Mouse (Mus musculus) liver, embryonic 16.5 days (tissue): ENCODE measurements at regions not wholly inside any gene's neighbourhood (a gene's known extent, or its start where the extent isn't known, plus 50 kb on each side); places are given as distances from the start of the nearest gene placed in this dataset.
"Not testable (repeated sequence)": the region's sequence is repeated elsewhere in the genome, so short reads cannot be mapped to it uniquely, and the experiment has no call there.

Experiments
- ATAC-seq: fragments of 200-750 bp; cut with Nextera tagmentation; 2 replicates; pipeline ENCODE4 v1.8.0; 2017; ENCODE audit warnings: low read depth, mild to moderate bottlenecking, moderate number of reproducible peaks, moderate library complexity
- H3K27ac ChIP-seq: fragments of 300-500 bp; sonication (generic); 2 replicates; pipeline ENCODE4 v1.5.1; 2014; ENCODE audit warnings: mild to moderate bottlenecking, low read length
- H3K27me3 ChIP-seq: fragments of 300-500 bp; sonication (generic); 2 replicates; pipeline ENCODE4 v1.6.1; 2014; ENCODE audit warnings: low read depth, low read length, mixed read lengths; ENCODE audit not compliant: control insufficient read depth, insufficient read depth
- H3K36me3 ChIP-seq: fragments of 300-500 bp; sonication (generic); 2 replicates; pipeline ENCODE4 v1.6.1; 2014; ENCODE audit warnings: mild to moderate bottlenecking; ENCODE audit not compliant: control insufficient read depth, insufficient read depth
- H3K4me1 ChIP-seq: fragments of 300-500 bp; sonication (generic); 2 replicates; pipeline ENCODE4 v1.6.1; 2014; ENCODE audit warnings: low read depth, low read length, mixed read lengths; ENCODE audit not compliant: control insufficient read depth
- H3K4me2 ChIP-seq: fragments of 300-500 bp; sonication (generic); 2 replicates; pipeline ENCODE4 v1.6.1; 2014; ENCODE audit warnings: low read depth, low read length, mixed read lengths
- H3K4me3 ChIP-seq: fragments of 300-500 bp; sonication (generic); 2 replicates; pipeline ENCODE4 v1.5.1; 2014; ENCODE audit warnings: low read depth, mild to moderate bottlenecking, low read length
- H3K9ac ChIP-seq: fragments of 300-500 bp; sonication (generic); 2 replicates; pipeline ENCODE4 v1.6.1; 2014; ENCODE audit warnings: low read depth, low read length
- H3K9me3 ChIP-seq: fragments of 300-500 bp; sonication (generic); replicated peaks from 2 replicates; pipeline ENCODE4 v1.6.1; 2016; ENCODE audit warnings: low read length; ENCODE audit not compliant: control insufficient read depth
- WGBS: fragments of 180-500 bp; shearing (Covaris S2); extraction: QIAGEN DNeasy Blood & Tissue Kit; methylation state at CpG from one replicate; pipeline ENCODE4 v1.1.7; 2014; ENCODE audit not compliant: insufficient replicate concordance; 5-methylcytosine and 5-hydroxymethylcytosine counted together

DNA sequence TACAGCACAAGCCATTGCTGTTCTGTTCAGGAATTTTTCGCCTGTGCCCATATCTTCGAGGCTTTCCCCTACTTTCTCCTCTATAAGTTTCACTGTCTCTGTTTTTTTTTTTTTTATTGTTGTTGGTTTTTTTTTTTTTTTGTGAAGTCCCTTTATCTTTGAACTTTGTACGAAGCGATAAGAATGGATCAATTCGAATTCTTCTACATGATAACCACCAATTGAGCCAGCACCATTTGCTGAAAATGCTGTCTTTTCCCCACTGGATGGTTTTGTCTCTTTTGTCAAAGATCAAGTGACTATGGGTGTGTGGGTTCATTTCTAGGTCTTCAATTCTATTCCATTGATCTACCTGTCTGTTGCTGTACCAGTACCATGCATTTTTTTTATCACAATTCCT is 244.6 kb downstream of the Bcl11a start:
- WGBS = 67% methylated on average over 5 of the region's 5 CpGs
- ATAC-seq = not testable (repeated sequence)

GRCm38 (mm10) chr11:24328481-24328880 is 250.6 kb downstream of the Bcl11a start:
- WGBS = 35% methylated on average over 4 of the region's 4 CpGs
- no peak for ATAC-seq
- no peak overlapping the region for H3K4me3 ChIP-seq
- H3K4me2 ChIP-seq = no peak overlapping the region
- no peaks in the 10 kb centered on the region for H3K9me3 ChIP-seq
- H3K27me3 ChIP-seq = no peaks in the 10 kb centered on the region
- H3K27ac ChIP-seq = no peak overlapping the region
- no peaks in the 10 kb centered on the region for H3K4me1 ChIP-seq
- no peaks in the 10 kb centered on the region for H3K36me3 ChIP-seq
- no peak overlapping the region for H3K9ac ChIP-seq

More for the DNA sequence above, 244.6 kb downstream of the Bcl11a start:
- not testable (repeated sequence) for H3K9me3 ChIP-seq, H3K27me3 ChIP-seq, H3K36me3 ChIP-seq, H3K9ac ChIP-seq, H3K4me1 ChIP-seq, H3K4me2 ChIP-seq, H3K27ac ChIP-seq, H3K4me3 ChIP-seq

GRCm38 (mm10) chr11:24330366-24331124 is 252.7 kb downstream of the Bcl11a start:
- WGBS = 68% methylated on average over 10 of the region's 10 CpGs
- no peak for ATAC-seq

DNA sequence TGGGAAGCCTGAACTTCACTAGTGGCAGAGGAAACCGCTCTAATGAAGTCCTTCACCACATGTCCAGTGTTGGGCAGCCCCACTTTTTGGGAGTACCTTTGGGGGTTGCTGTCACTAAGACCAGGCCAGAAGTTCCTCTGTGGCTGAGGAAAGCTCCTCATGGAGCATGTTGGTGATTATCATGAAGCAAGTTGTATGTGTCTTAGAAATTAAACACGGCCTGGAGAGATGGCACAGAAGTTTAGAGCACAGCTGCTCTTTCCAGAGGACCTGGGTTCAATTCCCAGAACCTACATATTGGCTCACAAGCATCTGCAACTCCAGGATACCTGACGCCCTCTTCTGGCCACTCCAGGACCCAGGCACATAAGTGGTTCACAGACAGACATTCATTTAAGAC is 254.4 kb downstream of the Bcl11a start:
- ATAC-seq = no peak
- 63% methylated on average over 3 of the region's 3 CpGs for WGBS
- H3K9me3 ChIP-seq = no peaks in the 10 kb centered on the region
- no peaks in the 10 kb centered on the region for H3K4me1 ChIP-seq
- H3K27me3 ChIP-seq = no peaks in the 10 kb centered on the region
- no peak overlapping the region for H3K9ac ChIP-seq
- H3K36me3 ChIP-seq = no peaks in the 10 kb centered on the region
- no peak overlapping the region for H3K4me2 ChIP-seq
- H3K27ac ChIP-seq = no peak overlapping the region
- no peak overlapping the region for H3K4me3 ChIP-seq

More at GRCm38 (mm10) chr11:24330366-24331124, 252.7 kb downstream of the Bcl11a start:
- Histone ChIP-seq H3K4me2 (no peak overlapping the region), H3K4me1 (no peaks in the 10 kb centered on the region), H3K36me3 (no peaks in the 10 kb centered on the region), H3K4me3 (no peak overlapping the region), H3K27me3 (no peaks in the 10 kb centered on the region), H3K9me3 (no peaks in the 10 kb centered on the region), H3K27ac (no peak overlapping the region), H3K9ac (no peak overlapping the region)

- ATAC-seq = no peak
- Histone ChIP-seq H3K4me1 (no peaks in the 10 kb centered on the region), H3K9ac (no peak overlapping the region), H3K27ac (no peak overlapping the region), H3K4me2 (no peak overlapping the region), H3K36me3 (no peaks in the 10 kb centered on the region), H3K4me3 (no peak overlapping the region), H3K27me3 (no peaks in the 10 kb centered on the region), H3K9me3 (no peaks in the 10 kb centered on the region)
- WGBS = 67% methylated on average over 6 of the region's 6 CpGs
Measured at GRCm38 (mm10) chr11:24333111-24333510, 255.3 kb downstream of the Bcl11a start.

GRCm38 (mm10) chr11:24335256-24335655 is 257.4 kb downstream of the Bcl11a start:
- H3K27me3 ChIP-seq = no peaks in the 10 kb centered on the region
- no peak for ATAC-seq
- no peak overlapping the region for H3K4me3 ChIP-seq
- H3K9me3 ChIP-seq = no peaks in the 10 kb centered on the region
- H3K4me1 ChIP-seq = no peaks in the 10 kb centered on the region
- no peak overlapping the region for H3K4me2 ChIP-seq
- 72% methylated on average over 4 of the region's 4 CpGs for WGBS
- no peak overlapping the region for H3K27ac ChIP-seq
- H3K36me3 ChIP-seq = no peaks in the 10 kb centered on the region
- H3K9ac ChIP-seq = no peak overlapping the region

DNA sequence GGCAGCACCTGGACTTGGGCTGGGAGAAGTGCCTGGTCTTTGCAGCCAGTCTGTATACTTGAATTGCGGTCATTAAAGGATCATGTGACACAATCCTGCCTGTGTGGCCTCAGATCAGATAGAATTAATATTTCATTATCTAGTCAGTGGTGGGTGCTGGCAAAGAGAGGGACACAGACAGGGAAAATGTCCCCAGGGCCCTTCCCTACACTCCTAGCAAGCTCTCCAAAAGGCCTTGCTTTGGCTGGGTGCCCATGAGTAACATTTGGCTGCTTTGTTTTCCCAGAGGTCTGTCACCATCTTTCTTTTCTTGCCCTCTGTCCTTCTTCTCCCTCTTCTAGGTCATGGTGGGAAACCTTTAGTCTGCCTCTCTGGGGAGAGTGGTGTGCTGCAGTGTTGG is 260.3 kb downstream of the Bcl11a start:
- H3K9ac ChIP-seq = no peak overlapping the region
- H3K4me1 ChIP-seq = no peaks in the 10 kb centered on the region
- 68% methylated on average over 1 of the region's 1 CpGs for WGBS
- no peaks in the 10 kb centered on the region for H3K36me3 ChIP-seq
- H3K4me3 ChIP-seq = no peak overlapping the region
- no peaks in the 10 kb centered on the region for H3K9me3 ChIP-seq
- no peak overlapping the region for H3K4me2 ChIP-seq
- H3K27me3 ChIP-seq = no peaks in the 10 kb centered on the region
- H3K27ac ChIP-seq = no peak overlapping the region
- ATAC-seq = no peak

GRCm38 (mm10) chr11:24339061-24339460 is 261.2 kb downstream of the Bcl11a start:
- H3K4me3 ChIP-seq = no peak overlapping the region
- H3K27me3 ChIP-seq = no peaks in the 10 kb centered on the region
- H3K4me2 ChIP-seq = no peak overlapping the region
- ATAC-seq = no peak
- H3K27ac ChIP-seq = no peak overlapping the region
- no peaks in the 10 kb centered on the region for H3K36me3 ChIP-seq
- no peaks in the 10 kb centered on the region for H3K9me3 ChIP-seq
- H3K9ac ChIP-seq = no peak overlapping the region
- WGBS = 24% methylated on average over 2 of the region's 2 CpGs
- no peaks in the 10 kb centered on the region for H3K4me1 ChIP-seq

- ATAC-seq = no peak
- H3K4me2 ChIP-seq = no peak overlapping the region
- 53% methylated on average over 2 of the region's 2 CpGs for WGBS
Measured at GRCm38 (mm10) chr11:24340677-24341076, 262.8 kb downstream of the Bcl11a start.

More at GRCm38 (mm10) chr11:24340677-24341076, 262.8 kb downstream of the Bcl11a start:
- Histone ChIP-seq H3K4me3 (no peak overlapping the region), H3K4me1 (no peaks in the 10 kb centered on the region), H3K27me3 (no peaks in the 10 kb centered on the region), H3K9ac (no peak overlapping the region), H3K36me3 (no peaks in the 10 kb centered on the region), H3K27ac (no peak overlapping the region), H3K9me3 (no peaks in the 10 kb centered on the region)
